In genomic region chr10:111358340-111358739, GRCm38 (mm10) we compare ENCODE assay signal across 1 mouse cellular context. TPM values are rescaled to one million over a fixed set of nuclear protein-coding genes. Genes with fewer than 3 reads are reported as not detected.
"Had no signal": no experiment of that assay in that cellular context is flagged by ENCODE, and none has a peak within 500 bp of the region (broad histone marks: within the 10 kb centered on the region; RNA-seq: fewer than 3 reads in every experiment).

No protein-coding gene starts in this region.

RNA-seq across cellular contexts. Expression of gene Bbs10, which starts 59.9 kb away (rescaled TPM):
- polyA plus RNA-seq: erythroblast, embryonic 14.5 days had no signal
